Mouse (Mus musculus) midbrain, postnatal 0 days (tissue): ENCODE data around the gene Dnmbp. TPM values are rescaled to one million over a fixed set of nuclear protein-coding genes. Genes with fewer than 3 reads are reported as not detected.

Experiments
- ATAC-seq: fragments of 200-750 bp; cut with Nextera tagmentation; 2 replicates; pipeline ENCODE4 v1.8.0; 2017; ENCODE audit warnings: moderate number of reproducible peaks, mild to moderate bottlenecking, moderate TSS enrichment, moderate library complexity; ENCODE audit not compliant: low FRiP score
- DNase-seq: peaks from one replicate; pipeline ENCODE4 v3.0.0-alpha.2; 2015; ENCODE audit warnings: low spot score
- H3K27ac ChIP-seq: fragments of 300-500 bp; sonication (generic); 2 replicates; pipeline ENCODE4 v1.5.1; 2014; ENCODE audit warnings: low read depth, mild to moderate bottlenecking, low read length, mixed read lengths
- H3K27me3 ChIP-seq: fragments of 300-500 bp; sonication (generic); 2 replicates; pipeline ENCODE4 v1.6.1; 2014; ENCODE audit warnings: low read length, control low read depth, mixed read lengths; ENCODE audit not compliant: insufficient read depth
- H3K36me3 ChIP-seq: fragments of 300-500 bp; sonication (generic); 2 replicates; pipeline ENCODE4 v1.6.1; 2014; ENCODE audit warnings: low read length, control low read depth, mixed read lengths; ENCODE audit not compliant: insufficient read depth
- H3K4me1 ChIP-seq: fragments of 300-500 bp; sonication (generic); 2 replicates; pipeline ENCODE4 v1.6.1; 2014; ENCODE audit warnings: mild to moderate bottlenecking, control low read depth, antibody characterized with exemption, low read length, mixed read lengths; ENCODE audit not compliant: insufficient read depth
- H3K4me2 ChIP-seq: fragments of 300-500 bp; sonication (generic); 2 replicates; pipeline ENCODE4 v1.6.1; 2014; ENCODE audit warnings: low read depth, mild to moderate bottlenecking, low read length, mixed read lengths; ENCODE audit not compliant: poor library complexity, severe bottlenecking
- H3K4me3 ChIP-seq: fragments of 300-500 bp; sonication (generic); 2 replicates; pipeline ENCODE4 v1.5.1; 2014; ENCODE audit warnings: low read depth, mild to moderate bottlenecking, low read length, moderate library complexity
- H3K9ac ChIP-seq: fragments of 300-500 bp; sonication (generic); replicated peaks from 2 replicates; pipeline ENCODE4 v1.6.1; 2014; ENCODE audit warnings: mild to moderate bottlenecking, low read length, moderate library complexity, mixed read lengths; ENCODE audit not compliant: poor library complexity, severe bottlenecking
- H3K9me3 ChIP-seq: fragments of 300-500 bp; sonication (generic); 2 replicates; pipeline ENCODE4 v1.6.1; 2016; ENCODE audit warnings: low read length, control low read depth
- CTCF ChIP-seq: IDR thresholded peaks from 2 replicates; pipeline ENCODE4 v1.5.1; 2016; ENCODE audit warnings: antibody characterized with exemption, mild to moderate bottlenecking
- WGBS: fragments of 180-500 bp; shearing (Covaris S2); extraction: QIAGEN DNeasy Blood & Tissue Kit; methylation state at CpG from one replicate; pipeline ENCODE4 v1.1.7; 2014; 5-methylcytosine and 5-hydroxymethylcytosine counted together
- polyA plus RNA-seq: library from polyadenylated mRNA; unstranded; fragments of >200 nt; fragmentation: Nextera tagmentation; extraction: Ambion mirVana; gene quantifications from 2 replicates; pipeline ENCODE4 v1.2.1, GENCODE M21; 2015
- total RNA-seq: library from RNA; depleted of rRNA; stranded (reverse); fragments of >200 nt; gene quantifications from 2 replicates; pipeline ENCODE4 v1.2.3, GENCODE M21; 2014; rRNA removed

Gene Dnmbp
- total and polyA plus RNA-seq, 2 experiments from 2014 or later, result 5.6 to 11.7 TPM

DNA sequence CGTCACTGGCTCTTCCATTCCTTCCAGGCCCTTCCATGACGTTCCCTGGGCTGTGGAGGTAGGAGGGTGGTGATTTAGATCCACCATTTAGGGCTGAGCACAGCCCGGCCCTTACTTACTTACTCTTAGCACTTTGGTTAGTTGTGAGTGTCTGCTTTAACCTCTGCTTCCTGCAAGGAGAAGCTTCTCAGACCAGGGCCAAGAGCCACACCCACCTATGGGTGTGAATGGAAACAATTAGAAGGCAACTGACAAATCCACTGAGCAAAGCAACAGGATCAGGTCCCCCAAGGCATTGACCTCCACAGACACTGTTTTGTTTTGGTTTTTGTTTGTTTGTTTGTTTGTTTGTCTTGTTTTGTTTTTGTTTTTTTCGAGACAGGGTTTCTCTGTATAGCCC lies 130.7 kb downstream of the Dnmbp start:
- no peak for DNase-seq
- no peaks in the 10 kb centered on the region for H3K36me3 ChIP-seq
- no peaks in the 10 kb centered on the region for H3K4me1 ChIP-seq
- 45% methylated on average over 4 of the region's 4 CpGs for WGBS
- no peak overlapping the region for H3K9ac ChIP-seq
- H3K9me3 ChIP-seq, result no peaks in the 10 kb centered on the region
- no peak for ATAC-seq
- no peak overlapping the region for H3K27ac ChIP-seq
- H3K27me3 ChIP-seq, result no peaks in the 10 kb centered on the region
- no peak overlapping the region for H3K4me2 ChIP-seq
- no peak for TF ChIP-seq CTCF
- H3K4me3 ChIP-seq, result no peak overlapping the region

DNA sequence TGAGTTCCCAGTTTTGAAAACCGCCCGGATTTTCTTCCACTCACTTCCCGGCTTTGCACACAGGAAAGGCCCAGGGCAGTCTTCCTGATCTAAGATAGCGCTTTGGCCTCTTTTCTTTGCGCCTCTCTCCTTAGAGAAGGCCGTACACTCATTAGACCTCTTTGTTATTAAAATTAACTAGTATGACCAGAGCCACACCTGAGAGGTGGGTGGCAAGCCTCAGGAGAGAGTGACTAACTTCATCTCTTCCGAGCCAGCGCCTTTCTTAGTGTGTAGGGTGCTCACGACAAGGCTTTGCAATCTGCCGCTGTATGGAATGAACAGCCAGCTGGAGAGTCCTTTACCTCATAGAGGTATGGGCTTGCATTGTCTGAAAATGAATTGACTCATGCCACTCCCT lies 136.1 kb downstream of the Dnmbp start:
- TF ChIP-seq CTCF, result no peak
- H3K9me3 ChIP-seq, result no peaks in the 10 kb centered on the region
- ATAC-seq (no peak), DNase-seq (no peak)
- WGBS, result 85% methylated on average over 10 of the region's 10 CpGs
- no peak overlapping the region for H3K4me2 ChIP-seq
- no peak overlapping the region for H3K27ac ChIP-seq
- no peak overlapping the region for H3K9ac ChIP-seq
- no peaks in the 10 kb centered on the region for H3K27me3 ChIP-seq
- no peaks in the 10 kb centered on the region for H3K4me1 ChIP-seq
- no peak overlapping the region for H3K4me3 ChIP-seq
- no peaks in the 10 kb centered on the region for H3K36me3 ChIP-seq

DNA sequence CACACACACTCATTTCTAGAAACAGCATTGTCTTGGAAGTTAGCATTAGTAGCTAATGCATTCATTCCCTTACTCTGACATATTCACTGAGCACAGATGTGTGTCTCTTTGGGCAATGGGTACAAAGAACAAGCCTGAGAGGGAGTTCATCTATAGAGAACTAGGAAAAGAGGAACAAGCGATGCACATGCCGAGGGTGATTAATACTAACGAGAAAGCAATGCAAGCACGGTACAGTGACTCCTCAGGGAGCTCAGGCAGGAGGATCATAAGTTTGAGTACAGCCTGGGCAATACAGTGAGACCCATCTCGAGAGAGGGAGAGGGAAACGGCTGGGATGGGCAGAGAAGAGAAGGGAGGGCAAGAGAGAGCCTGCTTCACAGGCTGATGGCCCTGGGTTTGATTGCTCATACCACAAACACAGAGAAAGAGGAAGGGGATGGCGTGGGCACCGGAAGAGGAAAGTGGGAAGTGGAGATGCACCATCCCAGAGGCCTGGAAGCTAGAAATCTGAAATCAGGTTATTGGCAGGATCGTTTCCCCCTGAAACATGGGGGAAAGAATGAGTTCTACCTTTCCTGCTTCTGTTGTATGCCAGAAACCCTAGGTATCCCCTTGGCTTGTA lies 138.5 kb downstream of the Dnmbp start:
- no peak overlapping the region for H3K9ac ChIP-seq
- no peaks in the 10 kb centered on the region for H3K9me3 ChIP-seq
- DNase-seq, result no peak
- no peaks in the 10 kb centered on the region for H3K36me3 ChIP-seq
- ATAC-seq, result no peak
- WGBS, result 85% methylated on average over 9 of the region's 9 CpGs
- H3K27me3 ChIP-seq, result no peaks in the 10 kb centered on the region
- H3K27ac ChIP-seq, result no peak overlapping the region
- H3K4me3 ChIP-seq, result no peak overlapping the region
- no peak overlapping the region for H3K4me2 ChIP-seq
- no peaks in the 10 kb centered on the region for H3K4me1 ChIP-seq
- no peak for TF ChIP-seq CTCF

DNA sequence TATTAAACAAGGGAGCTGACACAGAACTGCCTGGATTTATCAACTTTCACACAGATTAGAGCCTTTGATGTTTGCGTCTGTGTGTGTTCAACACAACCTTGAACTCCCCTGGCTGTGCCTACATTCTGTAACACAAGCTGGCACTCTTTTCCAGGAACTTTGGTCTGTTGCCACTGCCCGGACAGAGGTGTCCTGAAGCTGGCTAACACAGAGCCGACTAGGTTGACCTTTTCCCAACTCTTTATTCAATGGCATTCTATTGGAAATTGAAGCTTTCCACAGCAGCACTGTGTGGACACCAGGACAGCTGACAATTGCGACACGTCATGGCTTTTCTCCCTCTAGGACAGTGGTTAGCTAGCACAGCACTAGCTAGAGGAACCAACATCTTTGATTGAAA lies 142.8 kb downstream of the Dnmbp start:
- Histone ChIP-seq H3K36me3 (no peaks in the 10 kb centered on the region), H3K9ac (no peak overlapping the region), H3K4me1 (no peaks in the 10 kb centered on the region), H3K9me3 (no peaks in the 10 kb centered on the region), H3K27me3 (no peaks in the 10 kb centered on the region), H3K4me2 (no peak overlapping the region), H3K4me3 (no peak overlapping the region), H3K27ac (no peak overlapping the region)
- ATAC-seq (no peak), DNase-seq (no peak)
- WGBS, result 71% methylated on average over 5 of the region's 5 CpGs
- TF ChIP-seq CTCF, result no peak

Other genes starting within 250 kb of the Dnmbp start
- gene Cutc, start 187.2 kb downstream of the Dnmbp start, total RNA-seq, result 2.7 and 5.2 TPM in 2 replicates
- gene Cutc, start 187.2 kb downstream of the Dnmbp start, polyA plus RNA-seq, result 7.8 and 8.0 TPM in 2 replicates
- gene Cox15, start 187.2 kb downstream of the Dnmbp start, total RNA-seq, result 22.3 and 32.7 TPM in 2 replicates
- gene Cox15, start 187.2 kb downstream of the Dnmbp start, polyA plus RNA-seq, result 9.4 and 10.6 TPM in 2 replicates
- gene Abcc2, start 158.0 kb downstream of the Dnmbp start, total RNA-seq, result 0.09 and 0.22 TPM in 2 replicates
- 0.07 and 0.11 TPM in 2 replicates for gene Abcc2, start 158.0 kb downstream of the Dnmbp start, polyA plus RNA-seq
- 0.27 TPM in 1 of 2 replicates, not detected in the other for gene Cpn1, start 46.4 kb upstream of the Dnmbp start, total RNA-seq
- 0.38 and 0.48 TPM in 2 replicates for gene Cpn1, start 46.4 kb upstream of the Dnmbp start, polyA plus RNA-seq
- not detected in 2 replicates for gene Cyp2c23, start 89.0 kb upstream of the Dnmbp start, total RNA-seq
- 0.15 TPM in 1 of 2 replicates, not detected in the other for gene Cyp2c23, start 89.0 kb upstream of the Dnmbp start, polyA plus RNA-seq
- 9.8 and 11.8 TPM in 2 replicates for gene Erlin1, start 129.6 kb upstream of the Dnmbp start, total RNA-seq
- gene Erlin1, start 129.6 kb upstream of the Dnmbp start, polyA plus RNA-seq, result 15.9 and 16.4 TPM in 2 replicates
- 40.7 and 52.4 TPM in 2 replicates for gene Chuk, start 167.3 kb upstream of the Dnmbp start, total RNA-seq
- gene Chuk, start 167.3 kb upstream of the Dnmbp start, polyA plus RNA-seq, result 31.6 and 34.7 TPM in 2 replicates
- gene Cwf19l1, start 195.7 kb upstream of the Dnmbp start, total RNA-seq, result 13.4 and 27.0 TPM in 2 replicates
- gene Cwf19l1, start 195.7 kb upstream of the Dnmbp start, polyA plus RNA-seq, result 27.8 and 30.6 TPM in 2 replicates
- gene Bloc1s2, start 206.3 kb upstream of the Dnmbp start, total RNA-seq, result 40.4 and 56.7 TPM in 2 replicates
- 200 and 201 TPM in 2 replicates for gene Bloc1s2, start 206.3 kb upstream of the Dnmbp start, polyA plus RNA-seq